Mouse (Mus musculus): ENCODE measurements around the gene Pogk.

DNA sequence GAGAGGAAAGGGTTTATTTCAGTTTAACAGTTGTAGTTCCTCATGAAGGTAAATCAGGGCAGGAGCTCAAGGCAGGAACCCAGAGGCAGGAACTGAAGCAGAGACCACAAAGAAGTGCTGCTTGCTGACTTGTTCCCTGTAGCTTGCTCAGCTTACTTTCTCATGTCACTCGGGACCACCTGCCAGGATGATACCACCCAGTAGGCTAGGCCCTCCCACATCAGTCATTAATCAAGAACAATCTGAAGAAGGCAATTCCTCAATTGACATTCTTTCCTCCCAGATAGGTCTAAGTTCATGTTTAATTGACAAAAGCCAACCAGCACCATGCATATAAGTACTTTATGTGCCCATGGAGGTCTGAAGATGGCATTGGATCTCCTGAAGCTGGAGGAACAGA is 1.9 kb upstream of the Pogk start:
- TF ChIP-seq CTCF (IDR thresholded peaks at IDR 0.05; ENCODE audit: extremely low read depth, insufficient read depth, insufficient read length, insufficient replicate concordance) (no peak), POLR2A (IDR thresholded peaks at IDR 0.05; ENCODE audit: low read depth, low read length) (no peak)

All from spleen, adult 2 months (tissue).